Mouse (Mus musculus): ENCODE measurements around the gene Shank3. TPM values are rescaled to one million over a fixed set of nuclear protein-coding genes. Genes with fewer than 3 reads are reported as not detected.

The Shank3 gene
- polyA plus RNA-seq, 1 experiment from 2014 or later: 2.0 TPM

- ATAC-seq (ENCODE audit: low read depth): no peak
These were observed 68.7 kb downstream of the Shank3 start, which contains the start of gene Acr for GRCm38 (mm10) chr15:89568114-89568513. Acr (plus strand) TSS chr15:89568326.

GRCm38 (mm10) chr15:89572147-89572546 lies 72.7 kb downstream of the Shank3 start:
- Histone ChIP-seq H3K27ac (replicated peaks; ENCODE audit: low read depth, low read length) (no peak overlapping the region), H3K36me3 (ENCODE audit: control insufficient read depth, insufficient read depth, low read length) (no peaks in the 10 kb centered on the region), H3K4me3 (ENCODE audit: low read depth, low read length) (no peak overlapping the region), H3K9ac (ENCODE audit: low read depth, low read length) (no peak overlapping the region), H3K27me3 (replicated peaks; ENCODE audit: control insufficient read depth, insufficient read depth, low read length) (no peaks in the 10 kb centered on the region), H3K4me2 (ENCODE audit: low read depth, low read length) (no peak overlapping the region), H3K4me1 (ENCODE audit: control insufficient read depth, insufficient read depth, low read length) (no peaks in the 10 kb centered on the region), H3K9me3 (ENCODE audit: control insufficient read depth, low read length) (no peaks in the 10 kb centered on the region)
- no peak for DNase-seq (ENCODE audit: low spot score)
- 62% methylated on average over 8 of the region's 8 CpGs for WGBS
- no peak for ATAC-seq (ENCODE audit: low read depth)

More at GRCm38 (mm10) chr15:89568114-89568513, 68.7 kb downstream of the Shank3 start, which contains the start of gene Acr:
- no peak within 1 kb of the TSS for H3K9ac ChIP-seq (ENCODE audit: low read depth, low read length)
- no peak for DNase-seq (ENCODE audit: low spot score)
- H3K4me1 ChIP-seq (ENCODE audit: control insufficient read depth, insufficient read depth, low read length): no peaks in the 10 kb centered on the region
- no peaks in the 10 kb centered on the region for H3K36me3 ChIP-seq (ENCODE audit: control insufficient read depth, insufficient read depth, low read length)
- no peak within 1 kb of the TSS for H3K4me3 ChIP-seq (ENCODE audit: low read depth, low read length)
- no peak within 1 kb of the TSS for H3K4me2 ChIP-seq (ENCODE audit: low read depth, low read length)
- no peaks in the 10 kb centered on the region for H3K27me3 ChIP-seq (replicated peaks; ENCODE audit: control insufficient read depth, insufficient read depth, low read length)
- WGBS: 80% methylated on average over 6 of the region's 6 CpGs
- H3K9me3 ChIP-seq (ENCODE audit: control insufficient read depth, low read length): no peaks in the 10 kb centered on the region
- H3K27ac ChIP-seq (replicated peaks; ENCODE audit: low read depth, low read length): no peak within 1 kb of the TSS

GRCm38 (mm10) chr15:89582494-89582893 lies 83.1 kb downstream of the Shank3 start:
- H3K4me3 ChIP-seq (ENCODE audit: low read depth, low read length): no peak overlapping the region
- H3K36me3 ChIP-seq (ENCODE audit: control insufficient read depth, insufficient read depth, low read length): peaks cover 27% of the 10 kb centered on the region
- no peak overlapping the region for H3K27ac ChIP-seq (replicated peaks; ENCODE audit: low read depth, low read length)
- H3K4me2 ChIP-seq (ENCODE audit: low read depth, low read length): no peak overlapping the region
- no peaks in the 10 kb centered on the region for H3K4me1 ChIP-seq (ENCODE audit: control insufficient read depth, insufficient read depth, low read length)
- no peak overlapping the region for H3K9ac ChIP-seq (ENCODE audit: low read depth, low read length)
- no peaks in the 10 kb centered on the region for H3K27me3 ChIP-seq (replicated peaks; ENCODE audit: control insufficient read depth, insufficient read depth, low read length)
- H3K9me3 ChIP-seq (ENCODE audit: control insufficient read depth, low read length): no peaks in the 10 kb centered on the region
- WGBS: 89% methylated on average over 7 of the region's 7 CpGs
- DNase-seq (ENCODE audit: low spot score) (no peak), ATAC-seq (ENCODE audit: low read depth) (no peak)

- 97% methylated on average over 5 of the region's 5 CpGs for WGBS
These were observed 85.7 kb downstream of the Shank3 start for GRCm38 (mm10) chr15:89585101-89585500.

GRCm38 (mm10) chr15:89585631-89586030 lies 86.2 kb downstream of the Shank3 start:
- DNase-seq (ENCODE audit: low spot score) (no peak), ATAC-seq (ENCODE audit: low read depth) (no peak)
- WGBS: 92% methylated on average over 10 of the region's 11 CpGs
- Histone ChIP-seq H3K27ac (replicated peaks; ENCODE audit: low read depth, low read length) (no peak overlapping the region), H3K9ac (ENCODE audit: low read depth, low read length) (no peak overlapping the region), H3K4me2 (ENCODE audit: low read depth, low read length) (no peak overlapping the region), H3K27me3 (replicated peaks; ENCODE audit: control insufficient read depth, insufficient read depth, low read length) (no peaks in the 10 kb centered on the region), H3K36me3 (ENCODE audit: control insufficient read depth, insufficient read depth, low read length) (peaks cover 29% of the 10 kb centered on the region), H3K4me3 (ENCODE audit: low read depth, low read length) (no peak overlapping the region), H3K9me3 (ENCODE audit: control insufficient read depth, low read length) (no peaks in the 10 kb centered on the region), H3K4me1 (ENCODE audit: control insufficient read depth, insufficient read depth, low read length) (0 out of 2 replicates have a peak, but pooled peaks cover 4% of the 10 kb centered on the region)

More at GRCm38 (mm10) chr15:89585101-89585500, 85.7 kb downstream of the Shank3 start:
- Histone ChIP-seq H3K4me3 (ENCODE audit: low read depth, low read length) (no peak overlapping the region), H3K9me3 (ENCODE audit: control insufficient read depth, low read length) (no peaks in the 10 kb centered on the region), H3K36me3 (ENCODE audit: control insufficient read depth, insufficient read depth, low read length) (peaks cover 29% of the 10 kb centered on the region), H3K27me3 (replicated peaks; ENCODE audit: control insufficient read depth, insufficient read depth, low read length) (no peaks in the 10 kb centered on the region), H3K4me2 (ENCODE audit: low read depth, low read length) (no peak overlapping the region), H3K9ac (ENCODE audit: low read depth, low read length) (no peak overlapping the region), H3K4me1 (ENCODE audit: control insufficient read depth, insufficient read depth, low read length) (no peaks in the 10 kb centered on the region), H3K27ac (replicated peaks; ENCODE audit: low read depth, low read length) (no peak overlapping the region)
- ATAC-seq (ENCODE audit: low read depth) (no peak), DNase-seq (ENCODE audit: low spot score) (no peak)

GRCm38 (mm10) chr15:89589146-89589545 lies 89.7 kb downstream of the Shank3 start:
- 82% methylated on average over 5 of the region's 5 CpGs for WGBS
- no peak overlapping the region for H3K27ac ChIP-seq (replicated peaks; ENCODE audit: low read depth, low read length)
- peaks cover 14% of the 10 kb centered on the region for H3K4me1 ChIP-seq (ENCODE audit: control insufficient read depth, insufficient read depth, low read length)
- H3K4me3 ChIP-seq (ENCODE audit: low read depth, low read length): no peak overlapping the region
- no peak overlapping the region for H3K9ac ChIP-seq (ENCODE audit: low read depth, low read length)
- no peak for ATAC-seq (ENCODE audit: low read depth)
- H3K9me3 ChIP-seq (ENCODE audit: control insufficient read depth, low read length): no peaks in the 10 kb centered on the region
- no peak overlapping the region for H3K4me2 ChIP-seq (ENCODE audit: low read depth, low read length)
- H3K27me3 ChIP-seq (replicated peaks; ENCODE audit: control insufficient read depth, insufficient read depth, low read length): no peaks in the 10 kb centered on the region
- H3K36me3 ChIP-seq (ENCODE audit: control insufficient read depth, insufficient read depth, low read length): peaks cover 21% of the 10 kb centered on the region
- DNase-seq (ENCODE audit: low spot score): no peak

- under 1% methylated on average over 30 of the region's 30 CpGs for WGBS
- peak overlapping the region; percentile 83 for H3K4me2 ChIP-seq (ENCODE audit: low read depth, low read length)
- peak overlapping the region; percentile 75 for H3K4me3 ChIP-seq (ENCODE audit: low read depth, low read length)
- peaks cover 14% of the 10 kb centered on the region for H3K4me1 ChIP-seq (ENCODE audit: control insufficient read depth, insufficient read depth, low read length)
- DNase-seq (ENCODE audit: low spot score) (no peak), ATAC-seq (ENCODE audit: low read depth) (0 out of 2 replicates have a peak, but pooled peaks have one; percentile 3)
- H3K27me3 ChIP-seq (replicated peaks; ENCODE audit: control insufficient read depth, insufficient read depth, low read length): no peaks in the 10 kb centered on the region
- peaks cover 13% of the 10 kb centered on the region for H3K36me3 ChIP-seq (ENCODE audit: control insufficient read depth, insufficient read depth, low read length)
- peak overlapping the region; percentile 79 for H3K9ac ChIP-seq (ENCODE audit: low read depth, low read length)
- H3K27ac ChIP-seq (replicated peaks; ENCODE audit: low read depth, low read length): peak overlapping the region; percentile 65; the same call in 1 of the 2 replicates
- H3K9me3 ChIP-seq (ENCODE audit: control insufficient read depth, low read length): no peaks in the 10 kb centered on the region
These were observed 91.9 kb downstream of the Shank3 start for GRCm38 (mm10) chr15:89591317-89591716.

GRCm38 (mm10) chr15:89591723-89592455 lies 92.5 kb downstream of the Shank3 start, which contains the start of gene Rabl2:
Rabl2 (minus strand) TSS chr15:89591923.
- Histone ChIP-seq H3K9me3 (ENCODE audit: control insufficient read depth, low read length) (no peaks in the 10 kb centered on the region), H3K4me1 (ENCODE audit: control insufficient read depth, insufficient read depth, low read length) (peaks cover 14% of the 10 kb centered on the region), H3K4me2 (ENCODE audit: low read depth, low read length) (peak within 1 kb of the TSS; percentile 83), H3K36me3 (ENCODE audit: control insufficient read depth, insufficient read depth, low read length) (peaks cover 8% of the 10 kb centered on the region), H3K9ac (ENCODE audit: low read depth, low read length) (peak within 1 kb of the TSS; percentile 79), H3K27ac (replicated peaks; ENCODE audit: low read depth, low read length) (peak within 1 kb of the TSS; percentile 65; the same call in 1 of the 2 replicates), H3K27me3 (replicated peaks; ENCODE audit: control insufficient read depth, insufficient read depth, low read length) (no peaks in the 10 kb centered on the region), H3K4me3 (ENCODE audit: low read depth, low read length) (peak within 1 kb of the TSS; percentile 75)
- under 1% methylated on average over 14 of the region's 35 CpGs for WGBS
- peak; percentile 98 for ATAC-seq (ENCODE audit: low read depth)
- peak; percentile 93 for DNase-seq (ENCODE audit: low spot score)
